Mouse (Mus musculus): ENCODE results near the gene Farsa. TPM values are rescaled to one million over a fixed set of nuclear protein-coding genes. Genes with fewer than 3 reads are reported as not detected.
A peak's percentile ranks its signal among the peaks of the same experiment; 100 is the strongest.

Gene Farsa
- polyA plus RNA-seq, 1 experiment = 50.4 TPM

DNA sequence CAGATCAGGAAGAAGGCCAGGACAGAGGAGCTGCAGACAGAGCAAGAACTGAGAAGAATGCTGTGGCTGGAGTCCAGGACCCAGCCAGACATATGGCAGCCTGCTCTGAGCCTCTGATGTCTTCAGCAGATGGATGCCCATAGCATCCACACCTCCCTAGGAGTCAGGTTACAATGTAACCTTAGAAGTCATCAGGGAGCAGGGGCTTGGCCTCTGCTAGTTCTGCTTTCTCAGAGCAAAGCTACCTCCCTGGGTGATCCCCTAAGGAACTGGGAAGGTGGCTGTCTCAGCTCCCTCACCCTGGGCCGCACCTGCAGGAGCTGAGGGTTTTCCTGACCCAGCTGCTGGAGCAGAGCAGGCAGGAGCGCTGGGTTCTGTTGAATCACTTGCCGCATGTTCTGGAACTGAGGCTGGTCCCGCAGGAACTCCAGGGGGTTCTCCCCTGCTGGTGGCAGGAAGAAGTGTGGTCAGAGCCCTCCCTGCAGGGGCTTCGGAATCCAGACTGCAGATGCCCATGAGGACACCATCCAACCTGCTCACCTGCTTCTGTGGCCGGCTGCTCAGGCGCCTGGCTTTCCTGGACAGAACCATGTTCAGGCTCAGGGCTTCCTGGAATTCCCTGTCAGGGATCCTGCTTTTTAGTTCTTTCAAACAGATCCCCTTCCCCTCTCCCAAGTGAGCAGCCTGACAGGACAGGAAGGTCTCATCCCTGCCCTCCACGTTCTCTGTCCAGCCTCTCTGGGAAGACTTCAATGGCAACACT, 19.5 kb upstream of the Farsa start:
- Histone ChIP-seq H3K36me3 (ENCODE audit: control insufficient read depth, insufficient read depth, low read length) (peaks cover 1% of the 10 kb centered on the region; the same call in 1 of the 2 replicates), H3K4me3 (ENCODE audit: control insufficient read depth, low read depth, low read length) (no peak overlapping the region), H3K27me3 (ENCODE audit: control insufficient read depth, insufficient read depth, low read length) (no peaks in the 10 kb centered on the region), H3K4me1 (ENCODE audit: control insufficient read depth, insufficient read depth, low read length) (peaks cover 8% of the 10 kb centered on the region), H3K27ac (ENCODE audit: control insufficient read depth, insufficient read depth, low read depth, low read length) (peak overlapping the region; percentile 12; the same call in 1 of the 2 replicates)
- TF ChIP-seq POLR2A (IDR thresholded peaks at IDR 0.05; ENCODE audit: control insufficient read depth, low read depth, low read length) (no peak), CTCF (IDR thresholded peaks at IDR 0.05; ENCODE audit: control insufficient read depth, insufficient read depth, insufficient replicate concordance, low read depth, low read length) (no peak)

- H3K27ac ChIP-seq (ENCODE audit: control insufficient read depth, insufficient read depth, low read depth, low read length) = no peak overlapping the region
- no peaks in the 10 kb centered on the region for H3K27me3 ChIP-seq (ENCODE audit: control insufficient read depth, insufficient read depth, low read length)
- no peak overlapping the region for H3K4me3 ChIP-seq (ENCODE audit: control insufficient read depth, low read depth, low read length)
- peaks cover 1% of the 10 kb centered on the region; the same call in 1 of the 2 replicates for H3K36me3 ChIP-seq (ENCODE audit: control insufficient read depth, insufficient read depth, low read length)
- H3K4me1 ChIP-seq (ENCODE audit: control insufficient read depth, insufficient read depth, low read length) = peaks cover 6% of the 10 kb centered on the region
- TF ChIP-seq CTCF (IDR thresholded peaks at IDR 0.05; ENCODE audit: control insufficient read depth, insufficient read depth, insufficient replicate concordance, low read depth, low read length) = no peak
Measured at GRCm38 (mm10) chr8:84837912-84838470, 18.8 kb upstream of the Farsa start.

DNA sequence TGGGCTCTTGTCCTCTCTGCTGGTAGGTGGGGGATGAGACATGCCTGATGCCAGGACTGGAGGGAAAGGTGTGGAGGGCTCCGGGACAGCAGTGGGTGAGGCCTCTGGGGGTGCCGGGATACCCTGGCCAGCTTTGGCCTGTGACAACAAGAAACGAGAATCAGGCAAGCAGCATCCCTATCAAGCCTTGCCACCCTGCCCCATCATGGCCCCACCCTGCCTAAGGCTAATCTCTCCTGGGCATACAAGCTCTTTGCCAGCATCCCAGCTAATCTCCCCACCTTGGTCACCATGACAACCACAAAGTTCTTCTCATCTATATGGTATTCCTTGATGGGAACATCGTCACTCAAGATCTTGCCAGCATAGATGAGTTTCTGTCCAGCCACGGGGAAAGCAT, 18.3 kb upstream of the Farsa start:
- Histone ChIP-seq H3K4me1 (ENCODE audit: control insufficient read depth, insufficient read depth, low read length) (peaks cover 6% of the 10 kb centered on the region), H3K4me3 (ENCODE audit: control insufficient read depth, low read depth, low read length) (no peak overlapping the region), H3K36me3 (ENCODE audit: control insufficient read depth, insufficient read depth, low read length) (peaks cover 2% of the 10 kb centered on the region)

GRCm38 (mm10) chr8:84839411-84839810, 17.4 kb upstream of the Farsa start:
- Histone ChIP-seq H3K4me3 (ENCODE audit: control insufficient read depth, low read depth, low read length) (peak overlapping the region; percentile 97; the same call in 1 of the 2 replicates), H3K36me3 (ENCODE audit: control insufficient read depth, insufficient read depth, low read length) (peaks cover 6% of the 10 kb centered on the region), H3K27me3 (ENCODE audit: control insufficient read depth, insufficient read depth, low read length) (no peaks in the 10 kb centered on the region), H3K4me1 (ENCODE audit: control insufficient read depth, insufficient read depth, low read length) (peaks cover 6% of the 10 kb centered on the region), H3K27ac (ENCODE audit: control insufficient read depth, insufficient read depth, low read depth, low read length) (no peak overlapping the region)
- TF ChIP-seq POLR2A (IDR thresholded peaks at IDR 0.05; ENCODE audit: control insufficient read depth, low read depth, low read length) = no peak
- TF ChIP-seq CTCF (IDR thresholded peaks at IDR 0.05; ENCODE audit: control insufficient read depth, insufficient read depth, insufficient replicate concordance, low read depth, low read length) = no peak

More for the DNA sequence above, 18.3 kb upstream of the Farsa start:
- H3K27ac ChIP-seq (ENCODE audit: control insufficient read depth, insufficient read depth, low read depth, low read length) = no peak overlapping the region
- H3K27me3 ChIP-seq (ENCODE audit: control insufficient read depth, insufficient read depth, low read length) = no peaks in the 10 kb centered on the region
- TF ChIP-seq POLR2A (IDR thresholded peaks at IDR 0.05; ENCODE audit: control insufficient read depth, low read depth, low read length) = no peak
- TF ChIP-seq CTCF (IDR thresholded peaks at IDR 0.05; ENCODE audit: control insufficient read depth, insufficient read depth, insufficient replicate concordance, low read depth, low read length) = no peak

DNA sequence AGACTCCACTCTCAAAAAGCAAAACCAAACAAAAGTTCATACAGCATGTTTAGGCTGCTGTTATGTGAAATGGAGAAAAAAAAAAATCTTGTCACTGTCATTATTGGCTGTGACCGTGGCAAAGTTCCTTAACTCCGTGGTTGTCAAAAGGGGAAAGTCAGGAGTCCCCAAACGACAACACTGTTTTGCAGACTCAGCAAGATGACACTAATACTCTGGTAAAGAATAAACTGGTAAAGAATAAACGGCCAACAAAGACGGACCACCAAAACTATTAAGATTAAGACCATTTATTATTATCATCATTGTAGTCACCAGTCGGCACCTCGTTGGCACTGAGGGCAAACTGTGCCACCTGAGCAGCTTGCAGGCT, 16.9 kb upstream of the Farsa start:
- Histone ChIP-seq H3K27me3 (ENCODE audit: control insufficient read depth, insufficient read depth, low read length) (no peaks in the 10 kb centered on the region), H3K27ac (ENCODE audit: control insufficient read depth, insufficient read depth, low read depth, low read length) (peak overlapping the region; percentile 82), H3K36me3 (ENCODE audit: control insufficient read depth, insufficient read depth, low read length) (peaks cover 6% of the 10 kb centered on the region), H3K4me1 (ENCODE audit: control insufficient read depth, insufficient read depth, low read length) (peaks cover 6% of the 10 kb centered on the region), H3K4me3 (ENCODE audit: control insufficient read depth, low read depth, low read length) (peak overlapping the region; percentile 97)
- no peak for TF ChIP-seq POLR2A (IDR thresholded peaks at IDR 0.05; ENCODE audit: control insufficient read depth, low read depth, low read length)
- no peak for TF ChIP-seq CTCF (IDR thresholded peaks at IDR 0.05; ENCODE audit: control insufficient read depth, insufficient read depth, insufficient replicate concordance, low read depth, low read length)

- TF ChIP-seq POLR2A (IDR thresholded peaks at IDR 0.05; ENCODE audit: control insufficient read depth, low read depth, low read length) = peak; percentile 83
- no peak for TF ChIP-seq CTCF (IDR thresholded peaks at IDR 0.05; ENCODE audit: control insufficient read depth, insufficient read depth, insufficient replicate concordance, low read depth, low read length)
- peak within 1 kb of the TSS; percentile 97 for H3K4me3 ChIP-seq (ENCODE audit: control insufficient read depth, low read depth, low read length)
- peak within 1 kb of the TSS; percentile 82 for H3K27ac ChIP-seq (ENCODE audit: control insufficient read depth, insufficient read depth, low read depth, low read length)
- peaks cover 6% of the 10 kb centered on the region for H3K36me3 ChIP-seq (ENCODE audit: control insufficient read depth, insufficient read depth, low read length)
- H3K27me3 ChIP-seq (ENCODE audit: control insufficient read depth, insufficient read depth, low read length) = no peaks in the 10 kb centered on the region
- H3K4me1 ChIP-seq (ENCODE audit: control insufficient read depth, insufficient read depth, low read length) = peaks cover 6% of the 10 kb centered on the region
Measured at GRCm38 (mm10) chr8:84840248-84840999, 16.4 kb upstream of the Farsa start, which contains the start of gene Rad23a. Gene Rad23a, minus strand, starts transcription at chr8:84840665.

DNA sequence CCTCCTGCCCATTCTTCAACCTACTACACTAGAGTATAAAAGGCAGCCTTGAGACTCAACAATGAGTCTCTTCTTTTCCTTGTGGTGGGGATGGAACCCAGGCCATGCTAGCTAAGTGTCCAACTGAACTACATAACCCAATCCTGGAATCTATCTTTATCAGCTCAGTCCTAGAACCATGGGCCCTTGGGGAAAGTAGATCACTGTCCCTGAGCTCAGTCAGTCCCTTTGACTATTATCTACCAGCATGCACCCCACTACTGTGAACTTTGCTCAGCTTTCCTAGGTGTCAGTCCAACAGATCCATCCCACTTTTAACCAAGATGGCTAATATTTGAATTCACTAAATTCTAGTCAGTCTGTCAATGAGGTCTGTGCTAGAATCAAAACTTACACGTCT, 15.3 kb upstream of the Farsa start:
- no peak overlapping the region for H3K4me3 ChIP-seq (ENCODE audit: control insufficient read depth, low read depth, low read length)

More for the DNA sequence above, 15.3 kb upstream of the Farsa start:
- Histone ChIP-seq H3K27ac (ENCODE audit: control insufficient read depth, insufficient read depth, low read depth, low read length) (0 out of 2 replicates have a peak overlapping the region, but pooled peaks have one; percentile 15), H3K4me1 (ENCODE audit: control insufficient read depth, insufficient read depth, low read length) (peaks cover 6% of the 10 kb centered on the region), H3K36me3 (ENCODE audit: control insufficient read depth, insufficient read depth, low read length) (peaks cover 6% of the 10 kb centered on the region), H3K27me3 (ENCODE audit: control insufficient read depth, insufficient read depth, low read length) (no peaks in the 10 kb centered on the region)
- TF ChIP-seq CTCF (IDR thresholded peaks at IDR 0.05; ENCODE audit: control insufficient read depth, insufficient read depth, insufficient replicate concordance, low read depth, low read length) (no peak), POLR2A (IDR thresholded peaks at IDR 0.05; ENCODE audit: control insufficient read depth, low read depth, low read length) (no peak)
